Mouse (Mus musculus): ENCODE results near the gene Wasl. TPM values are rescaled to one million over a fixed set of nuclear protein-coding genes. Genes with fewer than 3 reads are reported as not detected.

The Wasl gene
- total RNA-seq, 1 experiment = 20.3 TPM

- no peaks in the 10 kb centered on the region for H3K9me3 ChIP-seq (ENCODE audit: control insufficient read depth, insufficient read depth, low read depth, low read length)
- in situ Hi-C loops (cut with MboI; ENCODE audit: low sequenced_read_pairs in 2 of 2, unreplicated experiment in 2 of 2) = no loop called here
Observed at GRCm38 (mm10) chr6:24586885-24587284, 77.9 kb downstream of the Wasl start.

GRCm38 (mm10) chr6:24585431-24586310, 79.1 kb downstream of the Wasl start:
- no peak for DNase-seq (ENCODE audit: low read depth, low spot score)
- no peak overlapping the region for H3K27ac ChIP-seq (ENCODE audit: insufficient read depth, low read depth, low read length, poor library complexity, severe bottlenecking)
- H3K4me3 ChIP-seq (ENCODE audit: insufficient read depth in 1 of 2, low read depth in 1 of 2, low read length in 2 of 2, poor library complexity in 1 of 2, severe bottlenecking in 1 of 2) = no peak overlapping the region

More at GRCm38 (mm10) chr6:24586885-24587284, 77.9 kb downstream of the Wasl start:
- no peak overlapping the region for H3K27ac ChIP-seq (ENCODE audit: insufficient read depth, low read depth, low read length, poor library complexity, severe bottlenecking)
- H3K9ac ChIP-seq (ENCODE audit: insufficient read depth, low read depth, low read length, poor library complexity, severe bottlenecking) = no peak overlapping the region
- no peak for DNase-seq (ENCODE audit: low read depth, low spot score)
- no peak for TF ChIP-seq HCFC1 (IDR thresholded peaks at IDR 0.05; ENCODE audit: borderline replicate concordance, insufficient read depth, low read length)
- TF ChIP-seq CHD2 (IDR thresholded peaks at IDR 0.05; ENCODE audit: low read depth, low read length) = no peak
- no peak for TF ChIP-seq ZC3H11A (IDR thresholded peaks at IDR 0.05; ENCODE audit: borderline replicate concordance, low read depth, low read length)
- no peak for TF ChIP-seq MAFK (IDR thresholded peaks at IDR 0.05; ENCODE audit: insufficient read depth, low read depth, low read length)
- TF ChIP-seq ZNF384 (IDR thresholded peaks at IDR 0.05; ENCODE audit: low read depth, low read length) = no peak
- H3K4me1 ChIP-seq (ENCODE audit: control insufficient read depth in 2 of 2, insufficient read depth in 2 of 2, low read length in 2 of 2, poor library complexity in 1 of 2) = no peaks in the 10 kb centered on the region
- no peaks in the 10 kb centered on the region for H3K36me3 ChIP-seq (ENCODE audit: control insufficient read depth, insufficient read depth, low read length, poor library complexity, severe bottlenecking)
- no peak overlapping the region for H3K4me3 ChIP-seq (ENCODE audit: insufficient read depth in 1 of 2, low read depth in 1 of 2, low read length in 2 of 2, poor library complexity in 1 of 2, severe bottlenecking in 1 of 2)

GRCm38 (mm10) chr6:24583456-24583855, 81.4 kb downstream of the Wasl start:
- H3K4me3 ChIP-seq (ENCODE audit: insufficient read depth in 1 of 2, low read depth in 1 of 2, low read length in 2 of 2, poor library complexity in 1 of 2, severe bottlenecking in 1 of 2) = no peak overlapping the region

More at GRCm38 (mm10) chr6:24585431-24586310, 79.1 kb downstream of the Wasl start:
- in situ Hi-C loops (cut with MboI; ENCODE audit: low sequenced_read_pairs in 2 of 2, unreplicated experiment in 2 of 2) = no loop called here
- TF ChIP-seq ZC3H11A (IDR thresholded peaks at IDR 0.05; ENCODE audit: borderline replicate concordance, low read depth, low read length) (no peak), MAFK (IDR thresholded peaks at IDR 0.05; ENCODE audit: insufficient read depth, low read depth, low read length) (no peak), CHD2 (IDR thresholded peaks at IDR 0.05; ENCODE audit: low read depth, low read length) (no peak), ZNF384 (IDR thresholded peaks at IDR 0.05; ENCODE audit: low read depth, low read length) (no peak), HCFC1 (IDR thresholded peaks at IDR 0.05; ENCODE audit: borderline replicate concordance, insufficient read depth, low read length) (no peak)
- Histone ChIP-seq H3K36me3 (ENCODE audit: control insufficient read depth, insufficient read depth, low read length, poor library complexity, severe bottlenecking) (no peaks in the 10 kb centered on the region), H3K4me1 (ENCODE audit: control insufficient read depth in 2 of 2, insufficient read depth in 2 of 2, low read length in 2 of 2, poor library complexity in 1 of 2) (no peaks in the 10 kb centered on the region), H3K9me3 (ENCODE audit: control insufficient read depth, insufficient read depth, low read depth, low read length) (no peaks in the 10 kb centered on the region), H3K9ac (ENCODE audit: insufficient read depth, low read depth, low read length, poor library complexity, severe bottlenecking) (no peak overlapping the region)

GRCm38 (mm10) chr6:24573319-24573718, 91.5 kb downstream of the Wasl start:
- DNase-seq (ENCODE audit: low read depth, low spot score) = no peak
- Histone ChIP-seq H3K4me1 (ENCODE audit: control insufficient read depth in 2 of 2, insufficient read depth in 2 of 2, low read length in 2 of 2, poor library complexity in 1 of 2) (no peaks in the 10 kb centered on the region), H3K9ac (ENCODE audit: insufficient read depth, low read depth, low read length, poor library complexity, severe bottlenecking) (no peak overlapping the region), H3K4me3 (ENCODE audit: insufficient read depth in 1 of 2, low read depth in 1 of 2, low read length in 2 of 2, poor library complexity in 1 of 2, severe bottlenecking in 1 of 2) (no peak overlapping the region), H3K36me3 (ENCODE audit: control insufficient read depth, insufficient read depth, low read length, poor library complexity, severe bottlenecking) (no peaks in the 10 kb centered on the region), H3K27ac (ENCODE audit: insufficient read depth, low read depth, low read length, poor library complexity, severe bottlenecking) (no peak overlapping the region), H3K9me3 (ENCODE audit: control insufficient read depth, insufficient read depth, low read depth, low read length) (no peaks in the 10 kb centered on the region)
- TF ChIP-seq HCFC1 (IDR thresholded peaks at IDR 0.05; ENCODE audit: borderline replicate concordance, insufficient read depth, low read length) (no peak), ZC3H11A (IDR thresholded peaks at IDR 0.05; ENCODE audit: borderline replicate concordance, low read depth, low read length) (no peak), MAFK (IDR thresholded peaks at IDR 0.05; ENCODE audit: insufficient read depth, low read depth, low read length) (no peak), ZNF384 (IDR thresholded peaks at IDR 0.05; ENCODE audit: low read depth, low read length) (no peak), CHD2 (IDR thresholded peaks at IDR 0.05; ENCODE audit: low read depth, low read length) (no peak)
- in situ Hi-C loops (cut with MboI; ENCODE audit: low sequenced_read_pairs in 2 of 2, unreplicated experiment in 2 of 2) = no loop called here

More at GRCm38 (mm10) chr6:24583456-24583855, 81.4 kb downstream of the Wasl start:
- no peaks in the 10 kb centered on the region for H3K36me3 ChIP-seq (ENCODE audit: control insufficient read depth, insufficient read depth, low read length, poor library complexity, severe bottlenecking)
- in situ Hi-C loops (cut with MboI; ENCODE audit: low sequenced_read_pairs in 2 of 2, unreplicated experiment in 2 of 2) = no loop called here
- no peak overlapping the region for H3K9ac ChIP-seq (ENCODE audit: insufficient read depth, low read depth, low read length, poor library complexity, severe bottlenecking)
- H3K27ac ChIP-seq (ENCODE audit: insufficient read depth, low read depth, low read length, poor library complexity, severe bottlenecking) = no peak overlapping the region
- no peaks in the 10 kb centered on the region for H3K9me3 ChIP-seq (ENCODE audit: control insufficient read depth, insufficient read depth, low read depth, low read length)
- DNase-seq (ENCODE audit: low read depth, low spot score) = no peak
- no peaks in the 10 kb centered on the region for H3K4me1 ChIP-seq (ENCODE audit: control insufficient read depth in 2 of 2, insufficient read depth in 2 of 2, low read length in 2 of 2, poor library complexity in 1 of 2)
- no peak for TF ChIP-seq ZC3H11A (IDR thresholded peaks at IDR 0.05; ENCODE audit: borderline replicate concordance, low read depth, low read length)
- TF ChIP-seq MAFK (IDR thresholded peaks at IDR 0.05; ENCODE audit: insufficient read depth, low read depth, low read length) = no peak
- no peak for TF ChIP-seq ZNF384 (IDR thresholded peaks at IDR 0.05; ENCODE audit: low read depth, low read length)
- no peak for TF ChIP-seq HCFC1 (IDR thresholded peaks at IDR 0.05; ENCODE audit: borderline replicate concordance, insufficient read depth, low read length)
- TF ChIP-seq CHD2 (IDR thresholded peaks at IDR 0.05; ENCODE audit: low read depth, low read length) = no peak

Data from ES-E14 (cell line).